Mouse (Mus musculus) cerebellum, postnatal 10 days (tissue): ENCODE results near the gene Nlgn3.
"Not testable (repeated sequence)": the region's sequence is repeated elsewhere in the genome, so short reads cannot be mapped to it uniquely, and the experiment has no call there.

ENCODE experiments used
- DNase-seq, 2 experiments: peaks; one replicate each; pipeline ENCODE4 v3.0.0; 2021; ENCODE audit warnings: mixed read lengths in 2 of 2

Nlgn3 gene

GRCm38 (mm10) chrX:101300427-101301030, 1.6 kb downstream of the Nlgn3 start:
- DNase-seq: peak; percentile 73 to 75

GRCm38 (mm10) chrX:101301654-101302053, 2.7 kb downstream of the Nlgn3 start:
- peak in 1 of 2 experiments; percentile 37 for DNase-seq

- peak; percentile 75 to 80 for DNase-seq
Observed at GRCm38 (mm10) chrX:101304646-101305045, 5.7 kb downstream of the Nlgn3 start.

GRCm38 (mm10) chrX:101309299-101309698, 10.3 kb downstream of the Nlgn3 start:
- DNase-seq: no peak

GRCm38 (mm10) chrX:101313625-101314359, 14.8 kb downstream of the Nlgn3 start:
- peak; percentile 65 to 75 for DNase-seq

- no peak for DNase-seq
Observed at GRCm38 (mm10) chrX:101319775-101320174, 20.8 kb downstream of the Nlgn3 start.

GRCm38 (mm10) chrX:101325989-101326899, 27.3 kb downstream of the Nlgn3 start:
- no peak for DNase-seq

GRCm38 (mm10) chrX:101329372-101330028, 30.5 kb downstream of the Nlgn3 start:
- DNase-seq: peak; percentile 80 to 86

GRCm38 (mm10) chrX:101332031-101332374, 33.0 kb downstream of the Nlgn3 start:
- DNase-seq: no peak

- peak; percentile 89 to 93 for DNase-seq
Observed at GRCm38 (mm10) chrX:101332375-101333211, 33.6 kb downstream of the Nlgn3 start.

GRCm38 (mm10) chrX:101334606-101335005, 35.6 kb downstream of the Nlgn3 start:
- DNase-seq: peak in 1 of 2 experiments; percentile 59

- no peak for DNase-seq
Observed at GRCm38 (mm10) chrX:101338666-101339065, 39.7 kb downstream of the Nlgn3 start.

- not testable (repeated sequence) for DNase-seq
Observed at GRCm38 (mm10) chrX:101342837-101343236, 43.9 kb downstream of the Nlgn3 start.

GRCm38 (mm10) chrX:101345456-101345855, 46.5 kb downstream of the Nlgn3 start:
- DNase-seq: no peak

GRCm38 (mm10) chrX:101346475-101346874, 47.5 kb downstream of the Nlgn3 start:
- no peak for DNase-seq

- peak in 1 of 2 experiments; percentile 3 for DNase-seq
Observed at GRCm38 (mm10) chrX:101351188-101351587, 52.2 kb downstream of the Nlgn3 start.

GRCm38 (mm10) chrX:101358902-101359301, 59.9 kb downstream of the Nlgn3 start:
- peak; percentile 26 to 30 for DNase-seq

GRCm38 (mm10) chrX:101369001-101369400, 70.0 kb downstream of the Nlgn3 start:
- DNase-seq: no peak

- no peak for DNase-seq
Observed at GRCm38 (mm10) chrX:101370573-101370972, 71.6 kb downstream of the Nlgn3 start.

GRCm38 (mm10) chrX:101372946-101373345, 74.0 kb downstream of the Nlgn3 start:
- DNase-seq: no peak
